Mouse (Mus musculus): Measurements from ENCODE around the gene Klhdc10. TPM values are rescaled to one million over a fixed set of nuclear protein-coding genes. Genes with fewer than 3 reads are reported as not detected.
"Not testable (repeated sequence)": the region's sequence is repeated elsewhere in the genome, so short reads cannot be mapped to it uniquely, and the experiment has no call there.

Klhdc10 gene
- total and polyA plus RNA-seq, 2 experiments from 2014 or later, result 28.5 to 116 TPM

- peaks cover 64% of the 10 kb centered on the region for H3K36me3 ChIP-seq (ENCODE audit: insufficient read depth, low read length)
- WGBS, result 92% methylated on average over 17 of the region's 17 CpGs
- no peak overlapping the region for H3K4me3 ChIP-seq (ENCODE audit: low read depth, low read length)
- no peaks in the 10 kb centered on the region for H3K4me1 ChIP-seq (ENCODE audit: insufficient read depth, low read length)
- no peak overlapping the region for H3K4me2 ChIP-seq (ENCODE audit: low read depth, low read length, poor library complexity, severe bottlenecking)
- TF ChIP-seq CTCF (IDR thresholded peaks at IDR 0.05), result no peak
- no peaks in the 10 kb centered on the region for H3K27me3 ChIP-seq (ENCODE audit: insufficient read depth, low read length)
- no peak for DNase-seq (ENCODE audit: low spot score)
- no peak overlapping the region for H3K9ac ChIP-seq (replicated peaks; ENCODE audit: low read length, poor library complexity, severe bottlenecking)
- no peak for ATAC-seq (ENCODE audit: low FRiP score)
- no peaks in the 10 kb centered on the region for H3K9me3 ChIP-seq (ENCODE audit: low read length)
- H3K27ac ChIP-seq (ENCODE audit: low read depth, low read length), result no peak overlapping the region
Measured at GRCm38 (mm10) chr6:30372627-30373369, 28.9 kb upstream of the Klhdc10 start.

GRCm38 (mm10) chr6:30374731-30375510, 26.7 kb upstream of the Klhdc10 start:
- DNase-seq (ENCODE audit: low spot score), result peak; percentile 12
- ATAC-seq (ENCODE audit: low FRiP score), result no peak
- H3K9ac ChIP-seq (replicated peaks; ENCODE audit: low read length, poor library complexity, severe bottlenecking), result no peak overlapping the region
- no peaks in the 10 kb centered on the region for H3K27me3 ChIP-seq (ENCODE audit: insufficient read depth, low read length)
- no peak for TF ChIP-seq CTCF (IDR thresholded peaks at IDR 0.05)
- H3K27ac ChIP-seq (ENCODE audit: low read depth, low read length), result no peak overlapping the region
- no peak overlapping the region for H3K4me2 ChIP-seq (ENCODE audit: low read depth, low read length, poor library complexity, severe bottlenecking)
- H3K36me3 ChIP-seq (ENCODE audit: insufficient read depth, low read length), result peaks cover 55% of the 10 kb centered on the region
- H3K4me1 ChIP-seq (ENCODE audit: insufficient read depth, low read length), result no peaks in the 10 kb centered on the region
- no peak overlapping the region for H3K4me3 ChIP-seq (ENCODE audit: low read depth, low read length)
- whole genome bisulfite sequencing, result 83% methylated on average over 16 of the region's 16 CpGs
- H3K9me3 ChIP-seq (ENCODE audit: low read length), result no peaks in the 10 kb centered on the region

GRCm38 (mm10) chr6:30375791-30376190, 25.9 kb upstream of the Klhdc10 start:
- Histone ChIP-seq H3K27ac (ENCODE audit: low read depth, low read length) (no peak overlapping the region), H3K4me3 (ENCODE audit: low read depth, low read length) (no peak overlapping the region), H3K36me3 (ENCODE audit: insufficient read depth, low read length) (peaks cover 54% of the 10 kb centered on the region), H3K27me3 (ENCODE audit: insufficient read depth, low read length) (no peaks in the 10 kb centered on the region), H3K9ac (replicated peaks; ENCODE audit: low read length, poor library complexity, severe bottlenecking) (no peak overlapping the region), H3K4me1 (ENCODE audit: insufficient read depth, low read length) (no peaks in the 10 kb centered on the region), H3K9me3 (ENCODE audit: low read length) (no peaks in the 10 kb centered on the region), H3K4me2 (ENCODE audit: low read depth, low read length, poor library complexity, severe bottlenecking) (no peak overlapping the region)
- TF ChIP-seq CTCF (IDR thresholded peaks at IDR 0.05), result no peak
- 90% methylated on average over 1 of the region's 1 CpGs for WGBS
- DNase-seq (ENCODE audit: low spot score) (peak; percentile 50), ATAC-seq (ENCODE audit: low FRiP score) (no peak)

- no peak overlapping the region for H3K4me2 ChIP-seq (ENCODE audit: low read depth, low read length, poor library complexity, severe bottlenecking)
- ATAC-seq (ENCODE audit: low FRiP score) (no peak), DNase-seq (ENCODE audit: low spot score) (peak; percentile 58)
- WGBS, result 70% methylated on average over 3 of the region's 3 CpGs
- H3K36me3 ChIP-seq (ENCODE audit: insufficient read depth, low read length), result peaks cover 41% of the 10 kb centered on the region
- H3K4me3 ChIP-seq (ENCODE audit: low read depth, low read length), result no peak overlapping the region
- no peaks in the 10 kb centered on the region for H3K9me3 ChIP-seq (ENCODE audit: low read length)
- no peak overlapping the region for H3K27ac ChIP-seq (ENCODE audit: low read depth, low read length)
- H3K27me3 ChIP-seq (ENCODE audit: insufficient read depth, low read length), result no peaks in the 10 kb centered on the region
- no peak overlapping the region for H3K9ac ChIP-seq (replicated peaks; ENCODE audit: low read length, poor library complexity, severe bottlenecking)
- H3K4me1 ChIP-seq (ENCODE audit: insufficient read depth, low read length), result no peaks in the 10 kb centered on the region
- TF ChIP-seq CTCF (IDR thresholded peaks at IDR 0.05), result peak; percentile 63
Measured at GRCm38 (mm10) chr6:30381116-30381515, 20.6 kb upstream of the Klhdc10 start.

- 27% methylated on average over 4 of the region's 4 CpGs for WGBS
- not testable (repeated sequence) for H3K4me1 ChIP-seq (ENCODE audit: insufficient read depth, low read length); H3K9me3 ChIP-seq (ENCODE audit: low read length); H3K27me3 ChIP-seq (ENCODE audit: insufficient read depth, low read length); ATAC-seq (ENCODE audit: low FRiP score); H3K36me3 ChIP-seq (ENCODE audit: insufficient read depth, low read length); DNase-seq (ENCODE audit: low spot score)
- H3K9ac ChIP-seq (replicated peaks; ENCODE audit: low read length, poor library complexity, severe bottlenecking), result peak overlapping the region; percentile 70
- H3K4me3 ChIP-seq (ENCODE audit: low read depth, low read length), result peak overlapping the region; percentile 74
- peak overlapping the region; percentile 62; the same call in 1 of the 2 replicates for H3K27ac ChIP-seq (ENCODE audit: low read depth, low read length)
- H3K4me2 ChIP-seq (ENCODE audit: low read depth, low read length, poor library complexity, severe bottlenecking), result peak overlapping the region; percentile 53
Measured at GRCm38 (mm10) chr6:30390271-30390670, 11.4 kb upstream of the Klhdc10 start.
